Mouse (Mus musculus): ENCODE data around the gene Mea1. TPM values are rescaled to one million over a fixed set of nuclear protein-coding genes. Genes with fewer than 3 reads are reported as not detected.

Mea1 gene
- polyA plus RNA-seq (2017; shearing (Covaris generic)), result 100 to 1,000 TPM; 121 to 157 TPM

DNA sequence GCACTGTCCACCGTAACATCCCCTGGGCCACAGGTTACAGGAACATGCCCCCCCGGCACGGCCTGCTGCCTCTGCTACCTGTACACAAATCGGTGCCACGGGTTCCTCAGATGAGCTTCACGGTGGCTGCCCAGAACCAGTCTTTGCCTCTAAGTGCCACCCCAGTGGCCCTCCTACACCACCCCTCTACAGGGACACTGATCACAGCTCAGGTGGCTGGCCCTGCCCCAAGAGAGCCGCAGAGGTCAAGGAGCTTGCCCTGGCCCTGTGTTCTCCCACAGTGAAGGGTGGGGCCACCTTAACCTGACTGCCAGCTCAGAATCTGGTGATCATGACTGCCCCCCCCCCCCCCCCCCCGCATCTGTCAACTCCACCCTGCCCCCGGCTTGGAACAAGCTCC is at the start of gene Mea1:
TSS of gene Mea1 (plus strand) at position 378 of the 400 bp plus-strand sequence.

DNA sequence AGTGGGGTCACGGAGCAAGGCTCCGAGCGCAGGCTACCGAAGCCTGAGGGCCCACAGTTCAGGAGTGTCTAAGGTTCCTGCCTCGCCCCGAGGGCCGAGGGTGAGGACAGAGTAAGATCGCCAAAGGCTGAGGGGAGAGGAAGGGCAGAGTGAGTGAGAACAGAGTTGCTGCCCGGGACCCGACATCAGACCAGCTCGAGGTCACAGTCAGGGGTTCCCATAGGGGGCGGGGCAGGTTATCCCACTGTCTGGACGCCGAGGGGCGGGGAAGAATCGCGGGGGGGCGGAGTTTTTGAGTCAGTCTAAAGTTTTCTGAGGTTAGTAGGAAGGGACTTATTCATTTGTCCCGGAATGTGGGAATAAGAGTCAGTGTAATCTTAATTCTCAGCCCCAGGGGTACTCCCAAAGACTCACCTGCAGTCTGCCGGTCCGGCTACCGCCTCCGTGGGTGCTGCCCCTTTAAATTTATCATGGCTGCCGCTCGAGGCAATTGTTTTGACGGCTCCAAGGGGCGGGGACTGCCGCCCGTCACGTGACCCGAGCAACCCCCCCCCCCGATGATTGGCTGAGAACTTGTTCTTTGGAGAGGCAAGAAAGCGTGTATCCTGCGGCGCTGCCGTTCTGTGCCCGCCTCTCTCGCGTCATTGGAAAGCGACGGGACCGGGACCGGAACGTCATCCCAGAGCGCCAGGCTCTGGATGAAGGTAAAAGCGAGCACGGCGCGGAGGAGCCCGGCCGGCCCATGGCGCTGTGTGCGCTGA is 32.9 kb upstream of the Mea1 start, which contains the start of the genes Klc4 and Mrpl2:
TSS of gene Klc4 (minus strand) at position 462 of the 761 bp plus-strand sequence.
TSS of gene Mrpl2 (plus strand) at position 669 of the 761 bp plus-strand sequence.

DNA sequence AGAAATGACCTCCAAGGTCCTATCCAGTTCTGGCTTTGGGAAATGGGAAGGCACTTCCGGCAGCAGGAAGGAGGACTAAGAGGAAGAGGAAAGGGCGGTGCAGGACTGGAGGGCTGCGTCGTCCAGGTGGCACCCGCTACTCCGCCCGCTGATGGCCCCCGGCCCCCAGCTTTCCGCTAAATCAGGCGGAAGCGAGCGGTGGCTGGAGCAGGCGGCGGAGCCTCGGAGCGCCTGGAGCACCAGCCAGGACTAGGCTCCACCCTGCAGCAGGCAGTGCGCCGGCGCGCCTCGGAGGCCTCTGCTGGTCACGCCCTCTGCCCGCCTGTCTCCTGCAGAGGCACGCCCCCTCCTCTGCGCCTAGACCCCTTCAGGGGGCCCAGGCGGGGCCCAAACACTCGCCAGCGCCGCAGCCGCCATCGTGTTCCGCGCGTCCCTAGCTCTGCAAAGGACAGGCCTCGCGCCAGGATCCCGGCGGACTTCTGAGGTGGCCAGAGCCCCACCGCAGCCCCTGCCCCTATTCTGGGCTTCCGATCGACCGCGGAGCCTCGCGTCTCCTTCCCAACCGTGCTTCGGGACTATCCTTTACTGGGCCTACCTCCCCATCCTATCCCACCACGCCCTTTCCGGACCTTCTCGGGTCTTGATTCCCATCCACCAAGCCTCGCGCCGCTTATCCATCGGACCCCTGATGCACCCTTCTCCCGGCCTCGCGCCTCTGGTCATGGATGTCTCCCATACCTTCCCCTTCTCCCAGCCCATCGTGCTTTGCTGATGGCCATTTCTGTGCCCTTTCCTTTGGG is 28.2 kb upstream of the Mea1 start, which contains the start of gene Cul7:
TSS of gene Cul7 (plus strand) at position 106 of the 800 bp plus-strand sequence.

DNA sequence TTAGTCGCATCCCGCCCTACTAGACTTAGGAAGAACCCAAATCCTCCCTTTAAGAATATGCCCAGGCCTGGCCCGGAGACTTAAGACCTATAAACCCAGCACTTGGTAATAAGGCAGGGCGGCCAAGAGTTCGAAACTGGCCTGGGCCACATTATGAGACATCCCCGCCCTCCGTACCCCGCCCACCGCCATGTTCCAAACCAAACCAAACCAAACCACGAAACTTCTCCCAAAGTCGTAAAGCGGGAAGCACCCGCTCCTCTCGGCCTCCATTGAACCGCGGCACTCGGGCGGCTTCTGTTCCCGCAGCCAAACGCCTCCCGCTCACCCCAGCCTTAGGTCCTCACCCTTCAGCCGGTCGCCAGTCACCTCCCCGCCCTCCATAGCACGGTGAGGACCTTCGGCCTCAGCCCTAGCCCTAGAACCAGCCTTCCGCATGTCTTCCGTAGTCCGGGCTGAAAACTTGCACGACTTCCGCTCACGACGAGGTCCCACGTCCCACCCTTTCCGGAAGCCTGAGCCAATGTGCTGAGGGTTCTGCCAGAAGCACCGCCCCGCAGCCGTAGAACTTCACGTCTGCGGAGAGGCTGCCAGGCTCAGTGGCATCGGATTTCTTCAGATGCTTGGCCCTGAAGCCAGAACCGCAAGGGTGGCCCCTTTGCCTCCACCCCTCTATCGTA is 4.6 kb upstream of the Mea1 start, which contains the start of gene Rrp36:
TSS of gene Rrp36 (minus strand) at position 503 of the 680 bp plus-strand sequence.

DNA sequence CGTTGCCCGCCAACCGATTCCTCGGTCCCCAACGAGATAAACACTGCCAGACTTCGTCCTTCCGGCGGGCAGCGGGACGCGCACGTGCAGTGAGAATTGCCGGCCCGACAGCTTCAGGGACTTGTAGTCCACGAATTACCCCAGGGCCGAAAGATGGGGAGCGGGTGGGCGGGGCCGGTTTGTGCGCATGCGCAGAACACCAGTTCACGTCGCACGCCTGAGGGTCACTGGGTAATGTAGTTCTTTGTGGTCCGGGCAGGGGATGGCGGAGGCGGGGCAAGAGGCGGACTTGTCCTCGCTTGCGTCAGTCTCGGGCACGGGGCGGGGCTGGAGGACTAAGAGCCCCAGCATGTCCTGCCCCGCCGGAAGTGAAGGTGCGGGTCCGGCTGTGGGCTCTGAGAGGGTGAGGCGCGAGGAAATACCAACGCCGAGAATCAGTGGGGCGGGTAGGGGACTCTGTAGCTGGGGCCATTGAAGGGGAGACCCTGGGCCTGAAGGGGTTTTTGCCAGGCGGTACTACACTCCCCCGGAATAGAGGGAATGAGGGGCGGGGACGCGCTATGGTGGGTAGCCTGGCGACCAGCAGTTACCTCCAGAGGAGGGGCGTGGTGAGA is 2.3 kb downstream of the Mea1 start, which contains the start of gene Klhdc3:
TSS of gene Klhdc3 (minus strand) at position 155 of the 614 bp plus-strand sequence.

DNA sequence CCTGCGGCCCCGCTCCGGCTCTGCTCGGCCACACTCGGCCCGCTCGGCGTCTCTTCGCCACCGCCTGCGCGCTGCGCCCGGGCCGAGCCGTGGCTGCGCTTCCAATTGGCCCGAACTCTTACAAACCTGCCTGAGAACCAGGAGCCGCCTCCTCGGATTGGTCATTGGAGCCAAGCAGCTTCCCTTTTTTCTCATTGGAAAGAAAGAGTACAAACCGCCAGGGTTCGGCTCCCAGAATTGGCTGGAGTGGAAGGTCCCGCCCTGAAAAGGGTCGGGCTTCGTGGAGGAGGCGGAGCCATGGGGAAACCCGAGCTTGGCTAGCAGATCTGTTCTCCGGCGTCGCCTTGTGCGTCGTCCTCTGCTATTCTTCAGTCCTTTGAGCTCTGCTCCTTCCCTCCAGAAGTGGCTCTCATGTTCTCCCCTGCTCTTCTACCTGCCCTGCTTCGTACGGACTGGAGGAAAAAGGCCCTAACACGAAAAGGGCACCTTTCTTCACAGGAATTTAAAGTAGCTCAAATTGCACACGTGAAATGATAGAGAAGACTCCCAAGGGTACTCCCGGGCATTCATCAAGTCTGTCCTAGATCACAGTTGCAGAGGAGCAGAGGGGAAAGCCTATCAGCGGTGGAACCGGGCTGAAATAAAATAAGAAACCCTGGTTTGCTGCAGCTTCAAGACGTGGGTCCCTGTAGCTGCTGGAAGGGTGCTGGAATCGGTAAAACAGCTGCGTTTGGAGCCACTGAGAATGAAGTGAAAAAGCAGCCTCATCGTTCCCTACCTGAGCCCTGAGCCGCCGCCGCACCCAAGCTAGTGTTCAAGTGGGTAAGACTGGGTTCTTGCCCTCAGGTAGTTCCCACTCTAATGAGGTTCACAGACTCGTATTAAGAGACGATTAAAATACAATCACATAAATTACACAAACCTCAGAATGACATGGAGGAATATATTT is 26.6 kb downstream of the Mea1 start, which contains the start of gene Ppp2r5d:
TSS of gene Ppp2r5d (minus strand) at position 225 of the 949 bp plus-strand sequence.

DNA sequence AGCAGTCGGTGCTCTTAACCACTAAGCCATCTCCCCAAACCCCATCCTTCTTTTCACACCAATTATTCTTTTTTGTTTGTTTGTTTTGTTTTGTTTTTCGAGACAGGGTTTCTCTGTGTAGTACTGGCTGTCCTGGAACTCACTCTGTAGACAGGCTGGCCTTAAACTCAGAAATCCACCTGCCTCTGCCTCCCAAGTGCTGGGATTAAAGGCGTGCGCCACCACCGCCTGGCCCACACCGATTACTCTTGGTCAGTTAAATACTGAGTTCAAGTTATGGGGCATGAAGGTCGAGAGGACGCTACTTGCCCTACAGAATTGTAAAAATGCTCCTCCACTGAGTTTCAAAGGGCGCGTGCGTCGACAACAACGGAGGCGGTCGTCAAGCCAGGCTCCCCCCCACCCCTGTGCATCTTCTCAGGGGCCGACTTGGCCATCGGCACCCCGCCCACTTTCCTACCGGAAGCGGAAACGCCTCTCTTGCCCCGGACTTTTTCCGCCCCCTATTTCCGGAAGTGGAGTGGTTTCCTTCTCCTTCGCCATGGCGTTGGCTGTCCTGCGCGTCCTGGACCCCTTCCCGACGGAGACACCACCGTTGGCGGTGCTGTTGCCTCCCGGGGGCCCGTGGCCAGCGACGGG is 32.5 kb downstream of the Mea1 start, which contains the start of gene Pex6:
TSS of gene Pex6 (plus strand) at position 505 of the 639 bp plus-strand sequence.

DNA sequence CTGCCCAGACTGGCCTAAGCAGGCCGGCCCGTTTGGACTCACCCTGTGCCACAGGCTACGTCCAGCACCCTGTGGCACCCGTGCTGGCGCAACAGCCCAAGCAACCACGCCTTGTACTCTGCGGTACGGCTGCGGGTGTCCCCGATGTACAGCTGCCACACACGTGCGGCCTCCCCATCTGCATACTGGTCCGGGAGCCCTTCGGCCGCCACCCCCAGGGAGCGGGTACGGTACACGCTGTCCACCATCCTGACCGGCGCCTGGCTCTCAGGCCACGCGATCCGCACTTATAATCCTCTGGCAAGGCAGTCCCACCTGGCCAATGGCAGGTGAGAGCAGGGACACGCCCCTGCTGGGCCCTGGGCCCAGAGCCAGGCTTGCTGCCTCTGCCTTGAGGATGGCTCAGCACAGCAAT is 50.3 kb downstream of the Mea1 start, which contains the start of gene Gnmt:
TSS of gene Gnmt (minus strand) at position 265 of the 415 bp plus-strand sequence.

Other genes with a start within 250 kb of the Mea1 start
- gene Crip3, start 249.9 kb upstream of the Mea1 start, polyA plus RNA-seq (2017; shearing (Covaris generic)), result under 1 TPM in 1 of 2 experiments, not detected in 1; 0.33 TPM
- gene Slc22a7, start 240.3 kb upstream of the Mea1 start, polyA plus RNA-seq (2017; shearing (Covaris generic)), result under 1 TPM in 1 of 2 experiments, not detected in 1; 0.11 TPM
- gene Ttbk1, start 191.1 kb upstream of the Mea1 start, polyA plus RNA-seq (2017; shearing (Covaris generic)), result 1 to 10 TPM; 1.1 to 1.6 TPM
- gene Dnph1, start 182.1 kb upstream of the Mea1 start, polyA plus RNA-seq (2017; shearing (Covaris generic)), result 1 to 10 TPM in 1 of 2 experiments, under 1 TPM in 1; 0.55 to 4.5 TPM
- 1 to 10 TPM; 6.1 to 7.9 TPM for gene Cul9, start 132.4 kb upstream of the Mea1 start, polyA plus RNA-seq (2017; shearing (Covaris generic))
- 10 to 100 TPM; 37.4 to 37.8 TPM for gene Srf, start 122.6 kb upstream of the Mea1 start, polyA plus RNA-seq (2017; shearing (Covaris generic))
- gene Ptk7, start 49.3 kb upstream of the Mea1 start, polyA plus RNA-seq (2017; shearing (Covaris generic)), result under 1 TPM; 0.05 to 0.65 TPM
- 10 to 100 TPM; 20.3 to 22.7 TPM for gene Klc4, start 32.8 kb upstream of the Mea1 start, polyA plus RNA-seq (2017; shearing (Covaris generic))
- gene Mrpl2, start 32.6 kb upstream of the Mea1 start, polyA plus RNA-seq (2017; shearing (Covaris generic)), result 10 to 100 TPM; 43.1 to 70.4 TPM
- 10 to 100 TPM in 1 of 2 experiments, 1 to 10 TPM in 1; 4.5 to 10.7 TPM for gene Cul7, start 28.5 kb upstream of the Mea1 start, polyA plus RNA-seq (2017; shearing (Covaris generic))
- gene Rrp36, start 4.4 kb upstream of the Mea1 start, polyA plus RNA-seq (2017; shearing (Covaris generic)), result 10 to 100 TPM; 58.4 to 61.9 TPM
- gene Klhdc3, start 2.1 kb downstream of the Mea1 start, polyA plus RNA-seq (2017; shearing (Covaris generic)), result 10 to 100 TPM; 49.1 to 55.5 TPM
- 10 to 100 TPM; 68.8 to 83.5 TPM for gene Ppp2r5d, start 26.3 kb downstream of the Mea1 start, polyA plus RNA-seq (2017; shearing (Covaris generic))
- 10 to 100 TPM; 46.9 to 49.2 TPM for gene Pex6, start 32.7 kb downstream of the Mea1 start, polyA plus RNA-seq (2017; shearing (Covaris generic))
- gene Gnmt, start 50.4 kb downstream of the Mea1 start, polyA plus RNA-seq (2017; shearing (Covaris generic)), result 1 to 10 TPM; 1.2 to 2.7 TPM
- gene Cnpy3, start 73.4 kb downstream of the Mea1 start, polyA plus RNA-seq (2017; shearing (Covaris generic)), result 10 to 100 TPM; 52.9 to 67.7 TPM
- under 1 TPM in 1 of 2 experiments, not detected in 1; 0.66 TPM for gene Ptcra, start 84.9 kb downstream of the Mea1 start, polyA plus RNA-seq (2017; shearing (Covaris generic))
- gene 2310039H08Rik, start 93.8 kb downstream of the Mea1 start, polyA plus RNA-seq (2017; shearing (Covaris generic)), result 10 to 100 TPM; 25.3 to 26.4 TPM
- gene Rpl7l1, start 103.9 kb downstream of the Mea1 start, polyA plus RNA-seq (2017; shearing (Covaris generic)), result 100 to 1,000 TPM; 118 to 123 TPM
- gene Bicral, start 179.7 kb downstream of the Mea1 start, polyA plus RNA-seq (2017; shearing (Covaris generic)), result 10 to 100 TPM; 35.0 to 36.8 TPM
- 10 to 100 TPM; 52.3 to 54.9 TPM for gene Tbcc, start 211.9 kb downstream of the Mea1 start, polyA plus RNA-seq (2017; shearing (Covaris generic))
- gene Prph2, start 231.7 kb downstream of the Mea1 start, polyA plus RNA-seq (2017; shearing (Covaris generic)), result 1 to 10 TPM in 1 of 2 experiments, under 1 TPM in 1; 0.41 to 1.3 TPM

All from inflammation-experienced regulatory T-cells (primary cell).